In the genomic region with DNA sequence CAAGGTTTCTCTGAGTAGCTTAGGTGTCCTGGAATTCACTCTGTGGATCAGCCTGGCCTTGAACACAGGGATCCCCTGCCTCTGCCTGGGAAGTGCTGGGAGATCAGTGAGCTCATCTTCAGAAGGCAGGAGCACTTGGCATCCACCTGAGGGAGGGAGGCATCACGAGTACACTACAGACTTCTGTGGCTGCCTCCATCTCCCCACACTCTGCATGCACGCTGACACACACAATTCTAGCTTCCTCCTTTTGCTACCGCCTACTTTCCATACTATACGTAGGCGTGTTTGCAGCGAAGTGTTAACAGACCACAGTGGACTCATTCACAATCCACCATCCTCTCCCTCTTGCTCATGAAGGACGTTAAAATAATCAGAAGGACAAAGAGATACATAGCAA, we compare ENCODE assay signal across 14 mouse cellular contexts. TPM values are rescaled to one million over a fixed set of nuclear protein-coding genes. Genes with fewer than 3 reads are reported as not detected.
DNase-seq lines count a peak whose midpoint lies in the region.
"Had no signal": no experiment of that assay in that cellular context is flagged by ENCODE, and none has a peak within 500 bp of the region (broad histone marks: within the 10 kb centered on the region; RNA-seq: fewer than 3 reads in every experiment).

No protein-coding gene starts in this region.

- peak; percentile 83 for DNase-seq in right cerebral cortex, adult 18-20 months
- DNase-seq in right cerebral cortex, postnatal 4 days, result no peak
- peak; percentile 30 to 32 for DNase-seq in frontal cortex, postnatal 14 days (ENCODE audit: low spot score in 2 of 2)
- DNase-seq in ovary, postnatal 14 days (ENCODE audit: low spot score), result no peak
- no peak for DNase-seq in Muller cell, postnatal 12 days (ENCODE audit: inconsistent ontology term)
- no peak for DNase-seq in urinary bladder, adult 2 months (ENCODE audit: low spot score)
- DNase-seq: cerebellum, adult 18-20 months; kidney, postnatal 10 days; lung, embryonic 14.5 days; thymus, postnatal 4 days had no signal

- 0 out of 2 replicates have a peak overlapping the region, but pooled peaks have one; percentile 4 for H3K27ac ChIP-seq in macrophage
- H3K27ac ChIP-seq: embryonic facial prominence, embryonic 12.5 days; heart, adult 2 months; hindbrain, embryonic 13.5 days had no signal

- H3K36me3 ChIP-seq in macrophage (ENCODE audit: inconsistent target), result peaks cover 64% of the 10 kb centered on the region

- no peaks in the 10 kb centered on the region; the same call in 1 of the 2 replicates for H3K79me2 ChIP-seq in macrophage (ENCODE audit: inconsistent target)

- 56% methylated on average over 7 of the region's 7 CpGs for WGBS in macrophage (ENCODE audit: missing documents)

- no peak overlapping the region for H3K4me3 ChIP-seq in macrophage (ENCODE audit: inconsistent target)
- H3K4me3 ChIP-seq: embryonic facial prominence, embryonic 12.5 days; heart, adult 2 months; hindbrain, embryonic 13.5 days had no signal

RNA-seq across cellular contexts. Expression of a gene that starts 9.1 kb away (rescaled TPM):
- 10 to 100 TPM in 20 of 26 experiments, 1 to 10 TPM in 6; 1.2 to 39.3 (median 17.7) TPM for total RNA-seq in macrophage (2018; cell fraction: chromatin; rRNA removed)
- total RNA-seq in macrophage (2018; cell fraction: cytosol; rRNA removed), result 10 to 100 TPM in 23 of 26 experiments, 1 to 10 TPM in 3; 7.5 to 20.1 (median 14.6) TPM
- 10 to 100 TPM in 14 of 26 experiments, 1 to 10 TPM in 12; 1.8 to 31.4 (median 11.6) TPM for total RNA-seq in macrophage (2018; cell fraction: nucleus; rRNA removed)
- 13.7 to 23.2 TPM (median 22.7 TPM) in 3 replicates for polyA plus RNA-seq in macrophage (2018)
- polyA plus RNA-seq in urinary bladder, adult 2 months (2012; rRNA removed), result 30.8 and 30.9 TPM in 2 replicates

RNA-seq across cellular contexts. Expression of a gene that starts 54.8 kb away (rescaled TPM):
- total RNA-seq in macrophage (2018; cell fraction: chromatin; rRNA removed), result 10 to 100 TPM; 19.1 to 67.6 (median 48.0) TPM
- 10 to 100 TPM; 20.5 to 33.8 (median 25.7) TPM for total RNA-seq in macrophage (2018; cell fraction: cytosol; rRNA removed)
- 10 to 100 TPM; 18.6 to 63.2 (median 43.9) TPM for total RNA-seq in macrophage (2018; cell fraction: nucleus; rRNA removed)
- polyA plus RNA-seq in macrophage (2018), result 21.9 to 39.8 TPM (median 26.6 TPM) in 3 replicates
- 29.8 and 31.5 TPM in 2 replicates for polyA plus RNA-seq in urinary bladder, adult 2 months (2012; rRNA removed)

RNA-seq across cellular contexts. Expression of a gene that starts 55.0 kb away (rescaled TPM):
- 100 to 1,000 TPM; 119 to 368 (median 260) TPM for total RNA-seq in macrophage (2018; cell fraction: chromatin; rRNA removed)
- 10 to 100 TPM; 22.6 to 43.6 (median 32.7) TPM for total RNA-seq in macrophage (2018; cell fraction: cytosol; rRNA removed)
- 100 to 1,000 TPM in 25 of 26 experiments, 10 to 100 TPM in 1; 94.0 to 262 (median 168) TPM for total RNA-seq in macrophage (2018; cell fraction: nucleus; rRNA removed)
- 26.8 to 41.1 TPM (median 40.2 TPM) in 3 replicates for polyA plus RNA-seq in macrophage (2018)
- polyA plus RNA-seq in urinary bladder, adult 2 months (2012; rRNA removed), result 35.9 and 39.2 TPM in 2 replicates

Comparison
In these comparisons a context has a peak if more than half of its experiments do, and no peak if none do; other contexts are left out.
1. DNase-seq: peak in right cerebral cortex, adult 18-20 months (single experiment) and frontal cortex, postnatal 14 days (2 of 2); none in right cerebral cortex, postnatal 4 days (single experiment), ovary, postnatal 14 days (single experiment), Muller cell, postnatal 12 days (single experiment) and urinary bladder, adult 2 months (single experiment).